Mouse (Mus musculus) stomach, embryonic 16.5 days (tissue): Measurements from ENCODE around the gene Hsd17b14. TPM values are rescaled to one million over a fixed set of nuclear protein-coding genes. Genes with fewer than 3 reads are reported as not detected.

Experiments
- ATAC-seq: fragments of 200-750 bp; cut with Nextera tagmentation; 2 replicates; pipeline ENCODE4 v1.8.0; 2017; ENCODE audit warnings: moderate number of reproducible peaks, moderate TSS enrichment; ENCODE audit not compliant: insufficient read depth, low FRiP score
- H3K27ac ChIP-seq: fragments of 300-500 bp; sonication (generic); 2 replicates; pipeline ENCODE4 v1.5.1; 2014; ENCODE audit warnings: low read length
- H3K27me3 ChIP-seq: fragments of 300-500 bp; sonication (generic); 2 replicates; pipeline ENCODE4 v1.6.1; 2014; ENCODE audit warnings: low read length, control low read depth, mixed read lengths; ENCODE audit not compliant: control insufficient read depth, insufficient read depth
- H3K36me3 ChIP-seq: fragments of 300-500 bp; sonication (generic); 2 replicates; pipeline ENCODE4 v1.6.1; 2014; ENCODE audit warnings: low read length; ENCODE audit not compliant: control insufficient read depth, insufficient read depth
- H3K4me1 ChIP-seq: fragments of 300-500 bp; sonication (generic); 2 replicates; pipeline ENCODE4 v1.6.1; 2014; ENCODE audit warnings: low read length, control low read depth, mixed read lengths; ENCODE audit not compliant: control insufficient read depth, insufficient read depth
- H3K4me2 ChIP-seq: fragments of 300-500 bp; sonication (generic); 2 replicates; pipeline ENCODE4 v1.6.1; 2014; ENCODE audit warnings: low read depth, low read length, mixed read lengths
- H3K4me3 ChIP-seq: fragments of 300-500 bp; sonication (generic); replicated peaks from 2 replicates; pipeline ENCODE4 v1.5.1; 2014; ENCODE audit warnings: mild to moderate bottlenecking, low read length
- H3K9ac ChIP-seq: fragments of 300-500 bp; sonication (generic); 2 replicates; pipeline ENCODE4 v1.6.1; 2014; ENCODE audit warnings: low read length
- H3K9me3 ChIP-seq: fragments of 300-500 bp; sonication (generic); replicated peaks from 2 replicates; pipeline ENCODE4 v1.6.1; 2016; ENCODE audit warnings: low read length, control low read depth; ENCODE audit not compliant: control insufficient read depth
- WGBS: fragments of 180-500 bp; shearing (Covaris S2); extraction: QIAGEN DNeasy Blood & Tissue Kit; methylation state at CpG from one replicate; pipeline ENCODE4 v1.1.7; 2014; 5-methylcytosine and 5-hydroxymethylcytosine counted together
- polyA plus RNA-seq: library from polyadenylated mRNA; unstranded; fragments of >200 nt; fragmentation: Nextera tagmentation; extraction: Ambion mirVana; gene quantifications from 2 replicates; pipeline ENCODE4 v1.2.1, GENCODE M21; 2015

Gene Hsd17b14
- polyA plus RNA-seq, 1 experiment from 2014 or later, result 2.9 TPM

DNA sequence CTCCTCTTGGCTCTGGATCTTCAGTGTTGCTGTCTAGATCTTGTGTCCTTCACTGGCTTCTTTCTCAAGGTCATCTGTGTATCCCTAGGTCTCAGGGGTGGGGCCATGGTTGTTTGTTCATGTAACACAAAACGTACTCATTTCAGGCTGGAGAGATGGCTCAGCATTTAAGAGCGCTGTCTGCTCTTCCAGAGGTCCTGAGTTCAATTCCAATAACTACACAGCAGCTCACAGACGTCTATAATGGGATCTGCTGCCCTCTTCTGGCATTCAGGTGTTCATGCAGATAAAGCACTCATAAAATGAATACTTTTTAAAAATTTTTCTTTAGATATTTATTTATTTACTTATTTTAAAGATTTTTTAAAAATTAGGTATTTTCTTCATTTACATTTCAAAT lies 36.2 kb downstream of the Hsd17b14 start:
- ATAC-seq, result no peak
- Histone ChIP-seq H3K4me2 (no peak overlapping the region), H3K4me1 (peaks cover 4% of the 10 kb centered on the region; the same call in 1 of the 2 replicates), H3K9ac (no peak overlapping the region), H3K9me3 (no peaks in the 10 kb centered on the region), H3K27me3 (no peaks in the 10 kb centered on the region), H3K36me3 (peaks cover 3% of the 10 kb centered on the region), H3K4me3 (no peak overlapping the region), H3K27ac (no peak overlapping the region)
- WGBS, result 55% methylated on average over 3 of the region's 3 CpGs

DNA sequence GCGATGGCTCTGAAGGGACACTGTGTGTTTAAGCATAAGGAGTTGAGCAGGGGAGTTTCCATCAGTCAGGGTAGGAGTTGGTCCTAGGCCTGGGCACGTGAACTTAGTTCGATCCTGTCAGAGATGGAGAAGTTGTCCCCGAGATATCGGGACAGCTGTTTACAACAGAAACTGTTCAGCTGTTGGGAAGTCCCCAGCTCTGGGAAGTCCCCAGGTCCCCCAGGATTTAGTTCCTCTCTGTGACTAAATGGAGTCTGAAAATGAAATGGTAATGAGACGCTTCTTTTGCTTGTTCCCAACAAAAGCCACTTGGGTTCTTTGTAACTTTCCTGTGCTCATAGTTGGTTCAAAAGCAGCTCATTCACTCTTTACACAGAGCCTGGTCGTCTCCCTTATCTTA lies 37.2 kb downstream of the Hsd17b14 start:
- H3K9ac ChIP-seq, result no peak overlapping the region
- H3K4me1 ChIP-seq, result peaks cover 4% of the 10 kb centered on the region; the same call in 1 of the 2 replicates
- no peak overlapping the region for H3K4me3 ChIP-seq
- H3K9me3 ChIP-seq, result no peaks in the 10 kb centered on the region
- H3K36me3 ChIP-seq, result no peaks in the 10 kb centered on the region
- whole genome bisulfite sequencing, result 70% methylated on average over 7 of the region's 7 CpGs
- no peaks in the 10 kb centered on the region for H3K27me3 ChIP-seq
- no peak overlapping the region for H3K27ac ChIP-seq
- no peak overlapping the region for H3K4me2 ChIP-seq
- no peak for ATAC-seq

DNA sequence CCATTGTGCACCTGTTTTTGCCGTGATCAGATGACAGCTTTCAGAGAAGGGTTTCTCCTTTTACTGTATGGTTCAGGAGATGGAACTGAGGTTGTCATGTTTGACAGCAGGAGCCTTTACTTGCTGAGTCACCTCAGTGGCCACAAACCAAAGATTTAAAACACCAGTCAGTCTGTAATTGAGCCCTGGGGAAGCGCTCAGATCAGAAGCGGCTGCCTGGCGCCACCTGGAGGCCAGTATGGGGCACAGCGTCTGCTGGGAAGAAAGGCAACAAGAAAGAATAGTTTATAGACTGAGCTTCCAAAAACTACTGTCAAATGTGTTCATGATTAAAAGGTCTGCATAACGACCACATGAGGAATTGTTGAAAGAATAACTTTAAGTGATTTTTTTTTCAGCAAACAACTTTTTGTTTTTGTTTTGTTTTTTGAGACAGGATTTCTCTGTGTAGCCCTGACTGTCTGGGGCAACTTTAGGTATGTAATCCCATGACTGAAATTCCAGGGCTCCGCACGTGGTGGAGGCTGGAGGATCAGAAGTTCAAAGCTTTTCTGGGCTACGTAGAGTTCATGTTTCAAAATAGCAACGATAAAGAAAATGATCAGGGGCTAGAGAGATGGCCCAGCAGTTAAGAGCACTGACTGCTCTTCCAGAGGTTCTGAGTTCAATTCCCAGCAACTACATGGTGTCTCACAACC lies 38.6 kb downstream of the Hsd17b14 start:
- 21% methylated on average over 10 of the region's 10 CpGs for WGBS
- no peaks in the 10 kb centered on the region for H3K27me3 ChIP-seq
- no peak overlapping the region for H3K27ac ChIP-seq

DNA sequence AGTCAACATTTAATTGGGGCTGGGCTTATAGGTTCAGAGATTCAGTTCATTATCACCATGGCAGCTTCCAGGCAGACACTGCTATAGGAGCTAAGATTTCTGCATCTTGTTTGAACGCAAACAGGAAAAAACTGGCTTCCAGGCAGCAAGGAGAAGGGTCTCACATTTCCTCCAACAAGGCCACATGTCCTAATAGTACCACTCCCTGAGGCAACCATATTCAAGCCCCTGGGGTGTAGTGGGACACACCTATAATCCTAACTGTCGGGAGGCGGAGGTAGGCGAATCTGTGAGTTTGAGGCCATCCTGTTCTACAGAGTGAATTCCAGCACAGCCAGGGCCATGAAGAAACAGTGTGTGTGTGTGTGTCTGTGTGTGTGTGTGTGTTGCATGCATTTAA lies 40.5 kb downstream of the Hsd17b14 start:
- ATAC-seq, result no peak
- Histone ChIP-seq H3K9ac (no peak overlapping the region), H3K9me3 (no peaks in the 10 kb centered on the region), H3K4me3 (no peak overlapping the region), H3K4me2 (no peak overlapping the region), H3K4me1 (peaks cover 6% of the 10 kb centered on the region; the same call in 1 of the 2 replicates), H3K27ac (no peak overlapping the region), H3K27me3 (no peaks in the 10 kb centered on the region), H3K36me3 (no peaks in the 10 kb centered on the region)
- 83% methylated on average over 4 of the region's 4 CpGs for WGBS

More for the DNA sequence above, 38.6 kb downstream of the Hsd17b14 start:
- H3K9me3 ChIP-seq, result no peaks in the 10 kb centered on the region
- H3K4me2 ChIP-seq, result no peak overlapping the region
- peaks cover 4% of the 10 kb centered on the region; the same call in 1 of the 2 replicates for H3K4me1 ChIP-seq
- H3K9ac ChIP-seq, result no peak overlapping the region
- no peak for ATAC-seq
- H3K36me3 ChIP-seq, result no peaks in the 10 kb centered on the region
- H3K4me3 ChIP-seq, result no peak overlapping the region

DNA sequence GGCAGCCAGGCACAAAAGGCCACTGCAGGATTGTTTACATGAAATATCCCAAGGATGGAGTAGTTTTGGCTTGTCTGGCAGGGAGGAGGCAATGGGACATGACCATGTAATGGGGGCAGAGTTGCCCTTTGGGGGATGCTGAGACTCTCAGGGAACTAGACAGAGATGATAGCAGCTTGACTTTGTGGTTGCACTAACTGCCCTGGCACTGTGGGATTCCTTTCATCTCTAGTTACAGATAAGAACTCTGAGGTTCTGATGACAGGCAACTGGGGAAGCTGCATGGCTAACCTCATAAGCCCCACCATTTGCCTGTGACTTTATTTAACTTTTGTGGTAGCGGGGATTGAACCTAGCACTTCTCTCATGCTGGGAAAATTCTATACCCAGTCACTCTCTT lies 41.4 kb downstream of the Hsd17b14 start:
- no peaks in the 10 kb centered on the region for H3K27me3 ChIP-seq
- H3K9me3 ChIP-seq, result no peaks in the 10 kb centered on the region
- no peak overlapping the region for H3K27ac ChIP-seq
- no peaks in the 10 kb centered on the region for H3K36me3 ChIP-seq
- H3K4me3 ChIP-seq, result no peak overlapping the region
- 78% methylated on average over 1 of the region's 1 CpGs for WGBS
- ATAC-seq, result no peak
- peaks cover 6% of the 10 kb centered on the region; the same call in 1 of the 2 replicates for H3K4me1 ChIP-seq
- H3K9ac ChIP-seq, result no peak overlapping the region
- H3K4me2 ChIP-seq, result no peak overlapping the region

DNA sequence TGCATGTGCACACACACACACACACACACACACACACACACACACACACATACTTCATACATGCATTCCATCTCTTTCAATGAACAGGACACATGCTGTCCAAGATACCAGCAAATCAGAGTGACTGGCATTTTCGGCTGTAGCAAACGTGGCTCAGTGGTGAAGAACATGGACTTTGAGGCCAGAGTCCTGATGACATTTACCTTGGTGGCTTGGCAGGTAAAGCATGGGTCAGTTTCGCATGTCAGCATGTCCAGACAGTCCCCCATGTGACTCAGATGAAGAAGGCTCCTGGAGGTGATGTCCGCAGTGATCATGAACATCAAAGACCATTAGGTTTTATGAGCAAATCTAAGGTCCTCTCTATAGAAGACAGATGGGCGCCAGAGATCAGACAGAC lies 42.3 kb downstream of the Hsd17b14 start:
- H3K4me2 ChIP-seq, result no peak overlapping the region
- H3K36me3 ChIP-seq, result no peaks in the 10 kb centered on the region
- no peak overlapping the region for H3K9ac ChIP-seq
- no peak overlapping the region for H3K27ac ChIP-seq
- no peaks in the 10 kb centered on the region for H3K9me3 ChIP-seq
- WGBS, result 86% methylated on average over 5 of the region's 5 CpGs
- H3K4me3 ChIP-seq, result no peak overlapping the region
- H3K4me1 ChIP-seq, result peaks cover 6% of the 10 kb centered on the region; the same call in 1 of the 2 replicates
- ATAC-seq, result no peak
- no peaks in the 10 kb centered on the region for H3K27me3 ChIP-seq

DNA sequence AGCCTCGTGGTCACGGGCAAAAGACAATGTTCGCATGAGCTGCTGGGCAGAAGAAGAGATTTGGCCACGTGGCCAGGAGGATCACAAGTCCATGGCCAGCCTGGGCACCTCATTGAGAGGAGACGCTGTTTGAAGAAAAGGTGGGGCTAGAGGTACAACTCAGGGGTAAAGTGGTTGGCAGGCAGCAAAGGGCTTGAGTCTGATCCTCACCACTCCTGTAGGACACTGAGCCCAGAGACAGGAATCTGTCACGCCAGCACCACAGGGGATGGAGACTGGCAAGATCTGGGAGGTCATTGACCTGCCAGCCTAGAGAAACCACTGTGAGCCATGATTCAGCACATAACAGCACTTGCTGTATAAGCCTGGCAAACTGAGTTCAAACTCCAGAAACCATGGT lies 42.8 kb downstream of the Hsd17b14 start:
- H3K4me3 ChIP-seq, result no peak overlapping the region
- peaks cover 6% of the 10 kb centered on the region; the same call in 1 of the 2 replicates for H3K4me1 ChIP-seq
- H3K36me3 ChIP-seq, result no peaks in the 10 kb centered on the region
- H3K9ac ChIP-seq, result no peak overlapping the region
- ATAC-seq, result no peak
- H3K4me2 ChIP-seq, result no peak overlapping the region
- no peaks in the 10 kb centered on the region for H3K27me3 ChIP-seq
- no peak overlapping the region for H3K27ac ChIP-seq
- H3K9me3 ChIP-seq, result no peaks in the 10 kb centered on the region
- 85% methylated on average over 6 of the region's 6 CpGs for WGBS

DNA sequence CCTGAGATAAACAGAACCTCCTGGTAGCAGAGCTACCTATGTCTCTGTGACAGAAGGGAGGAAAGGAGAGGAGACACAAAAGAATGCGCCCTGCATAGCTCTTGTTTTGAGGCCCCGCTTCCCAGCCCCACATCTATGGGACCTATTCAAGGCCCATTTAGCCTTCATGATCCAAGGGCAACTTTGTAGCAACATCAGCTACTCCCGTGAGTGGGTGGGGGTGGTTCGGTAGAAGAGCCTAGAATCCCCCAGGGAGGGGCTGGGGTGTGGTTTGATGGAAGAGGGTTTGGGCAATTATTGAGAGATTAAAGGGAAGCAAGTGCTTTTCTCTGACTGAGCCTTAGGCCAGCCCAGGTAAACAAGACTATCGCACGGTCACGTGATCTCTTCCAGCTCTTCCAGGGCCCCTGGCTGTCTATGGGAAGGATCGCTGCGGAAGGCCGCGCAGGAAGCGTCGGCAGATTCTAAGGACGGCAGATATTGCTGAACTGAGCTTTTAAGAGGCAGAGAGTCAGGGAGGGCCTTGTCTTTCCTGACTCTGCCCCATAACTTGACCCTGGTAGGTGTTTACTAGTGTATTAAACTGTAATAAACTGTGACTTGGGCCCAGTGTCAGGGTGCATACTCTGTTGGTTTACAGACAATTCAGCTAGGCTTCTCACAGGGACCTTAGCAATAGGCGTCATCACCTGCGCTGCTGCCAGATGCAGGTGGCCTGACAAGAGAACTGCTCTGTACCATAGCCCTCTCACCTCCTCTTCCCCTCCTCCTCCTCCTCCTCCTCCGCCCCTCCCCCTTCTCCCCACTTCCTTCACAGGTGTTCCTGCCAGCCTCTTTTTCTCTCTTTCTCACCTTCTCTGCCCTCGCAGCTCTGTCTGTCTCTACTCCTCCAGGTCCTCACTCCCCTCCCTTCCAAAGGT lies 44.5 kb downstream of the Hsd17b14 start:
- WGBS, result 37% methylated on average over 18 of the region's 18 CpGs
- H3K4me2 ChIP-seq, result peak overlapping the region; percentile 3; the same call in 1 of the 2 replicates
- no peak overlapping the region for H3K27ac ChIP-seq
- H3K36me3 ChIP-seq, result no peaks in the 10 kb centered on the region
- H3K9ac ChIP-seq, result peak overlapping the region; percentile 30
- H3K9me3 ChIP-seq, result no peaks in the 10 kb centered on the region
- ATAC-seq, result peak; percentile 74
- H3K27me3 ChIP-seq, result no peaks in the 10 kb centered on the region
- no peak overlapping the region for H3K4me3 ChIP-seq
- H3K4me1 ChIP-seq, result peaks cover 6% of the 10 kb centered on the region; the same call in 1 of the 2 replicates

DNA sequence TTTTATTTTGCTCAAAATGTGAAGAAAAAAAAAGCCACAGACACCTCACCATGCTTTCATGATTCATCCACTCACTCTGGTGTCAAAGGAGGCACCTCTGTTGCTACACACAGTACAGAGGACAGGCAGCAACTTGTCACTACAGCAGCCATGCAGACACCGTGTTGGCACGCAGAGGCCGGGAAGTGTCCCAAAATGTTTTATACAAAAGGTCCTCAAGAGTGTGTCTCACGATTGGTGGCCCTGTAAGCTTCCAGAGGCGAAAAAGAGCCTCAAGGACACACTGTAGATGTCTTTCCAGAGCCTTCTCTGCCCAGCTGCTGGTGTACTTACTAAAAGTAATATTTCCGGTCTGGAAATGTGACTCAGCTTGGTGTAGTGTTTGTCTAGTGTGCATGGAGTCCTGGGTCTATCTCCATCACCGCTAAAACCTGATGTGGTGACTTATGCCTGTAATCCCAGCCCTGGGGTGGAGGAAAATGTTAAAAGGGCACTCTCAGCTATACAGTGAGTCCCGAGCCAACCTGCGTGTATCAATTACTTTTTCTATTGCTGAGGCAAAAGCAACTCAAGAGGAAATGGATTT lies 51.1 kb downstream of the Hsd17b14 start:
- WGBS, result 56% methylated on average over 9 of the region's 9 CpGs
- Histone ChIP-seq H3K27me3 (no peaks in the 10 kb centered on the region), H3K4me3 (no peak overlapping the region), H3K27ac (peak overlapping the region; percentile 86), H3K4me2 (no peak overlapping the region), H3K9ac (no peak overlapping the region), H3K9me3 (no peaks in the 10 kb centered on the region), H3K36me3 (no peaks in the 10 kb centered on the region), H3K4me1 (no peaks in the 10 kb centered on the region)
- peak; percentile 75 for ATAC-seq
